Mouse (Mus musculus) lung, postnatal 36 days (tissue): ENCODE measurements around the gene Nkain4.

Source experiments
- DNase-seq: peaks from one replicate; pipeline ENCODE4 v3.0.0; 2022; ENCODE audit warnings: mixed read lengths

Gene Nkain4

DNA sequence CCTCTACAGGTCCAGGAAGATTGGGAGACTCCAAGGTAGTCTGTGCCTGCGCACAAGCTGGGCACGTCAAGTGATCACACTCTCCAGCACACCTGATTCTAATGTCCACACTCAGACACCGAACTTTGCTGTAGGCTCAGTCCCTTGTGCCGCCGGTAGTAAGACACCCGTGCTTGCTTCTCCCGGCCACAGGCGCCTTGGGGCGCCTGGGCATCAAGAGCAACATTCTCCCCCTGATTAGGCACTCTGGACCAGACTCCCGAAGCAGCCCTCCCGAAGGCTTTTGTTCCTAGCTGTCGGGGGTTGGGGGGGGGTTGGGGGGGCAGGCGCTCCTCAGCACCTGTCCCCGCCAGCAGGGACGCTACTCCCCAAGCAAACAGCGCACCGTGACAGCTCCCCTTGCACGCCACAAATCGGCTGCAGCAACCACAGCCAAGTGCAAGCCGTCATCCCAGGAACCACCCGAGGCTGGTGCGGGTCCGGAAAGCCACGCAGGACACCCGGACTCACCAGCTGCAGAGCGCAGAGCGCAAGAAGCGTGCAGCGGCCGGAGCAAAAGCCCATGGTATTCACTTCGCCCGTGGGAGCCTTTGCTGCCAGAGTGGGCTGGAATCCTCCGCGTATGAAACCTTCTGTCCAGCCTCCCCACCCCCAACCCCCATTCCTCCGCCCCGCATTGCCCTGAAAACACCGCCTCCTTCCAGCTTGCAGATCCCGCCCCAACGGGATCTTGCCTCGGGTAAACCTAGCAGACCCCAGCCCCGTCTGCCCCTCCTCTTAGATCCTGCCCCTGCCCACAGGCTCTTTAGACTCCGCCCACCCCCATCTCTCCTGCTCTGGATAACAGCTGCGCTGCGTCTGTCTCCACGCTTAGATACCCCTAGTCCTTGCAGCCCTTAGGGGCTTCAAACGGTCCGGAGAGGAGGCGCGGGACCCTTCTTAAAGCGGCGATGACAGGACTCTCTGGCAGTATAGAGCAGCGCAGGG is at the start of gene Nkain4:
Gene Nkain4 (minus strand): TSS at position 639 of the 987 bp plus-strand sequence.
- peak; percentile 62 for DNase-seq

DNA sequence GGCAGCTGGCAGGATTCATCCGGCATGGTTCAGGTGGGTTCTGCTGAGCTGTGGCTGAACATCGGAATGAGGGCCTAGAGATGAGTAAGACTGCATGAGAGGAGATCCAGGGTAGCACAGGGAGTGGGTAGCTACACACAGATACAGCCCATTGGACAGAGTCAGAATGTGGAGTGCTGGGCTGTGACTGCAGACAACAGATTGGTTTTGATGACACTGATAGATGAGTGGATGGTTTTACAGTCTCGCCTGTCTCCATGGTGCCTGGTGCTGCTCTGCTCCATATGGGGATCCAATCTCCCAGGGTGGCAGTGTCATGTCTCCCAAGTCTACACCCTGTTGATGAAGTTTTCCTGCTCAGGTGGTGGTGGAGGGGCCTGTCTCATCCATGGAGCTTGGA is 42.4 kb upstream of the Nkain4 start:
- DNase-seq: no peak

DNA sequence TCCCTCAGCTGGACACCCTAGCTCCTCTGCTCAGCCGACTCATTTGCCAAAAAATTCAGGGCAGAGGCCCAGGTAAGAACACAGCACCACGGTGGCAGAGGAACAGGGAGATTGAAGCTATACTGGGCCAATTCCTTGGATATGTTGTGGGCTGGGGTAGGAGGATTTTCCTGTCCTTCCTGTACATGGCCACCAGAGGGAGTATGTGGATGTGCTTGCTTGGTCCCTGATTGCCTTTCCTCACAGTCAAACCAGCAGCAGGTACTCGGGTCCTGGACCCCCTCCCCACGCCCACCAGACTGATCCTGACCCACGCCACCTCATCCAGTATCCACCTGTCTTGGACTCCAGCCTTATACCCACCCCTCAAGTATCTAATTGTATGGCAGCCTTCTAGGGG is 41.9 kb upstream of the Nkain4 start:
- DNase-seq: peak; percentile 36

DNA sequence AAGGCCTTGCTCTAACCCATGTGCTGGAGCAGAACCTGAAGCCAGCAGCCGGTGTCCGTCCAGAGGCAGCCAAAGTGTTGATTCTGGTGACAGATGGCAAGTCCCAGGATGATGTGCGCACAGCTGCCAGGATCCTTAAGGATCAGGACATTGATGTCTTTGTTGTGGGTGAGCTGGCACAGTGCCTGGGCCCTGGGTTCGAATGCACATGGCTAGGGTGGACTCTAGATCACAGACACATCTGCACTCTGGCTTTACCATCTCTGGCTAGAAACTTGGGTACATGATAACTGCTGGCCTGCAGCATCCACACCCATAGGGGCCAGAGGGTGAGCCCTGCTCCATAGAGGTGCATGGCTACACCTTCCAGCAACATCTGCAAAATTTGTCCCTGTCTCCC is 41.0 kb upstream of the Nkain4 start:
- DNase-seq: no peak

DNA sequence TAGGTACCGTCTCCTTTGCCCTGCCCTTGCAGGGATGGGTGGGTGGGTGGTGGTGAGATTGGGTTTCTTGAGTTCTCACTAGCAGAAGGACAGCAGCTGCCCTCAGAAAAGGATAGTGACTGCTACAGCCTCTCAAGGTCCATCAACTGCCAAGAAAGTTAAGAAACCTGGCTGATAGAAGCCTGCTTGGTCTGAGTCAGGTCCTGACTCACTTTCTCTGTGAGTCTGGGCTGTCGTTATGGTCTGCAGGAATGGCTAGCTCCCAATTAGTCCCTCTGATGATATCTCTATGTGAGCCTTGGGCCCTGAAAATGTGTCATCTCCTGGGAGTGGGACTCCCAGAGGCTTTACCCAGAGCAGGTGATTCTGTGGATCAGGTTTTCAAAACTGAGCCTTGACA is 39.9 kb upstream of the Nkain4 start:
- no peak for DNase-seq

DNA sequence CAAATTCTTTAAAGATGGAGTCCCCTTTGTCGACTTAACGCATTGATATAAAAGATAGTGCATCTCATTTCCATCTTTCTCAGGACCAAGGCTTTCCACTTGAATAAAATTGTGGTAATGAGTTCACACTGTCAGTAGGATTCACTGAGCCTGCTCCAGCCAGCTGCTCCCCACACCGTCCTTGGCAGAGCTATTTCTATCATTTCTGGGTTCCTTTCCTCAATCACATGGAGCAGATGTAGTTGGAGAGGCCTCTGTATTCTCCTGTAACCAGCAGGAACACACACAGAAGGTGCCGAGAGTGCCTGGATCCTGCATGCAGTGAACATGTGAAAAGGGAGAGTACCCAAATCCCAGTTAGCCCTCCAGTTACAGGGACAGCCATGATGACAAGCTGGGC is 35.8 kb upstream of the Nkain4 start:
- DNase-seq: no peak

DNA sequence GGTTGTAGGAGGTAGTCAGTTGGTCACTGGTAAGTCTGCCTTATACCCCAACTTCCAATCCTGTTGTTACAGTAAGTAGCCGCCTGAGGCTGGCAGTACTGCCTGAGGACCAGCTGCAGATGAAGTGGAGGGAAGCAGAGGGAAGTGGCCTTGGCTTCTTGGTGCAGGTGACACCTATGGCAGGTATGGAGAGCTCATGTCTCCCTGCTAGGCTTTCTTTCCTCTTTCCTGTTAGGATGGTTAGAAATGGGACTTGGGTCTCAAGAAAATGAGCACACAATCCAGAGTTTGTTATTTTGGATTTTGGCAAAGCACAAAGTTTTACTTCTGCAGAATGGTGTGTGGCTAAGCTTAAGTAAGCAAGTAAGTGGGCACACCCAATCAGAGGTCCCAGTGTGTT is 34.4 kb upstream of the Nkain4 start:
- DNase-seq: no peak

DNA sequence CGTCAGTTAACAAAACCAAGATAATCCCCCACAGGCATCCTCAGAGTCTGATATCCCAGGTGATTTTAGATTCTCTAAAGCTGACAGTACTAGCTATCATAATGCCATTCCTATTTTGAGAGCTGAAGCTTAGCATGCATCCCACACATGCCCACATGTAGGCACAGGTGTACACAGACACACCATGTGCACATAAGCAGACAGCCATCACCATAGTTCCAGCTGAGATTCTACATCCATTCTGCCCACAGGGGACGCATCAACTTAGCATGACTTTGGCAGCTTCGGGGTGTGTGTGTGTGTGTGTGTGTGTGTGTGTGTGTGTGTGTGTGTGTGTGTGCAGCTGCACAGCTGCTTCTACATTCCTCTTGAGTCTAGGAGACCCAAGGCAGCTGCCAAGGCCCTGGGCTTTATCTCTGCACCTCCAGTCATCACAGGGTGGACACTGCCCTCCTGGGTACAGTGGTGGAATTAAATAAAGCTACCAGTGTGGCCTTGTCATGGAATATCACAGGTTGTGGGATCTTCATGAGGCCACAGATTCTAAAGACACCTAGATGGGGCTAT is 33.9 kb upstream of the Nkain4 start:
- no peak for DNase-seq

DNA sequence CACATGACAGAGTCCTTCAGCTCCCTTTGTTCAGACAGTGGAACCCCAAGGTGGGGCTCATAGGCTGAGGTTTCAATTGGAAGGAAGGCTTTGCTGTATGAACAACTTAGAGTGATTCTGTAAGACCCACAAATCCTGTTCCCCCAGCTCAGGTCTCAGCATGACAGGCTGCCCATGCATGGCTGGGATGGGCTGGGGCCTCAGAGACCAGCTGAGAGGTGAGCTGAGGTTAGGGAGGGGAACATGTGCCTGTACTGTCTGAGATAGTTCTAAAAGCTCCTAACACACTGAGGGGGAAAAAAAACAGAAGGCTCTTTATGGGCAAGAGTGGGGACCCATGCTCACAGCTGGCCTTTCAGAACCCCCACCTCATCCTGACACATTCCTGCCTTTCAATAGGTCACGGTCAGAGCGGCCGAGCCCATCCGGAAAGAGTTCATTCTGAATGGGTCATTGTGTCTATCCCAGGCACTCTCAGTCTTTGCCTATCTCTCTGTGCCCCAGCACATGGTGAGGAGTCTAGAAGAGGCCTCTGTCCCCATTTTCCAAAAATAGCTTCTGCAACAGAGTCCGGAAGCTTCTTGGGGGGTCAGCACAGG is 33.0 kb upstream of the Nkain4 start:
- DNase-seq: no peak

DNA sequence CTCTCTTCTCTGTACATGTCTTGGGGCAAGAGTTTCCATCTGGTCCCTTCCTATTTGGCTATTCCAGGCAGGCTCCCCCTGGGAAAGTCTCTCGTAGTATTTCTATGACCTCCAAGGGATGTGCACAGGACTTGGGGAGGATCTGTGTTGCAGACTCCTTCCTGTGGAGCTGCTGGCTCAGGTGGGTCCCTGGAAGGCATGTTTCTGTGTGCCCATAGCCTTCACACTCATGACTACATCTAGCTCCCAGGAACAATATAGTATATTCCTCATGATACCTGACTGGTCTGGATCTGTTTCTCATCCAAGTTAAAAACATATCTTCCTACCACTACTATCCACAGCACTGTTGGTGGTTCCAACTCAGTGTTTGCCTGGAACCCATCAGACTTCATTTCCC is 32.5 kb upstream of the Nkain4 start:
- no peak for DNase-seq

DNA sequence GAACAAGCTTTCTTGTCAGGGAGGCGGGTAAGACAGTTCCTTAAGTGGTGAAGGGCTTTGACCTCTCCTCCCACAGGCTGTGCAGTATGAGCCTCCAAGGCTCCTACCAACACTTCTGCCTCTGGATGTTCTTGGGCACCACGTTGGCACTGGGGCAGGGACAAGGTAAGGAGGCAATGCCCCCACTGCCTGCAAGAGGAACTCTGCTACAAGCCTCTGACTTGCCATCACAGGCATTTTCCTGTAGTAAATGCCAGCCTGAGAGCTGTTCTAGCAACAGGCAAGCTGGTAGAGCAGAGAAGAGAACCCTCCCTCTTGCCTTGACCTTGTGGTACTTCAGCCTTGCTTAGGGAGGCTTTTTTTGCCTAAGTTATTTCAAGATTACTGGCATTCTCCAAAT is 31.9 kb upstream of the Nkain4 start, which contains the start of gene Col20a1:
Gene Col20a1 (plus strand): TSS at position 87 of the 400 bp plus-strand sequence.
- no peak for DNase-seq

DNA sequence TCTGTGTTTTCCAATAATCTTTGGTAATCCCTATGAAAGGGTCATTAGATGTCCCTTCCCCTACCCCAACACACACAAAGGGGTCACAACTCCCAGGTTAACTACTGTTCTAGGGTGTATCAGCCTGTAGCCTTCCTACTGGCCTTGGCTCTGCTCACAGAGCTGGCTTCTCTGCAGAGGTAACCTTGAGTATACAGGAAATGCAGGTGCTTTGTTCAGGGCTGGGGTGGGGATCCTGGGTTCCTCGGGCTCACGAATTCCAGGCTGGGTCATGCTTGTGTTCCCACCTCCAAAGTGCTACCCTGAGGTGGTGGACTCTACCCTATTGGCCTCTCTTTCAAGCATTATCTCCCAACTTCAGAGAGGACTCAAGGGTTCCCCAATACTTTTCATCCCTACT is 31.1 kb upstream of the Nkain4 start:
- DNase-seq: no peak

DNA sequence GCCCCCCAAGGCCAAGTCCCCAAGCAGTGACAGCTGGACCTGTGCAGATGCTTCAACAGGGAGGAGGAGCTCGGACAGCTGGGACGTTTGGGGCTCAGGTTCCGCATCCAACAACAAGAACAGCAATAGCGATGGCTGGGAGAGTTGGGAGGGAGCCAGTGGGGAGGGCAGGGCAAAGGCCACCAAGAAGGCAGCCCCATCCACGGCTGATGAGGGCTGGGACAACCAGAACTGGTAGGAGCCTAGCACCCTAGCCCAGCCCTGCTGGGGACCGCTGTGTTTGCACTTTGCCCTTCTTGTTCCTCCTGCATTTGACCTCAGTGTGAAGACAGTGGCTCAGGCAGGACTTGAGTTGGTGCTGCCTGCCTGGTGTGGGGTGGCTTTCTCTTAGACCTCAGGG is 26.6 kb upstream of the Nkain4 start:
- no peak for DNase-seq

DNA sequence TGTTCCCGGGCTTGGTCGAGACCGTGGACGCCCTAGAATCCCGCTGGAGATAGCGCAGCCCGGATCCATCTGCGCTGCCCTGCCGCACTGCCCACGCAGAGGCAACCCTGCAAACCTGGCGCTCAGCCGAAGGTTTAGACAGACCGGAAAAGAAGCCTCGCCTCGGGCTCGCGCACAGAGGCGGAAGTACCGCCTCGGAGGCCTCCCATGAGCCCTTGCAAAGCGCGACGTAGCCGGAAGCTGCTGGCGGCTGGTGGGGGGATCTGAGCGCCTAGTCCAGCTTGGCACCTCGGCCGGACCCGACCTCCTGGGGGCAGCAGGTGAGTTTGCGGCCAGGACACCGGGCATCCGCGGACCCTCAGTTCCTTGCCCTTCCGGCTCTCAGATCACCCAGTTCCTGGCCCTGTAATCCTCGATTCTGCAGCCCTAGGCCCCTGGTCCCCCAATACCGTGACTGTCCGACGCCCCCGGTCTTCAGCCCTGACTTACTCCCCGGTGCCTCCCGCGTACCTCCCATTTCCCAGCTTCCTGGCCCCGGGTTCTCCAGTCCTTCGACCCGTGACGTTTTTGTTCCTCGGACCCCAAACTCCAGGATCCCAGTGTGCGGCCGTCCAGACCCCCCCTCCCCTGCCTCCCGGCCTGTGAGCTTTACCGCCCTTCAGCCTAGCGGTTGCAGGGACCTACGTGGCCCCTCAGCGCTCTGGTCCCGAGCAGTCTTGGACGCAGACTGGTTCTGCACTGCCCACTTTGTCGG is 12.7 kb upstream of the Nkain4 start, which contains the start of gene Arfgap1:
Gene Arfgap1 (plus strand): TSS at position 216 of the 754 bp plus-strand sequence.
- peak; percentile 95 for DNase-seq

DNA sequence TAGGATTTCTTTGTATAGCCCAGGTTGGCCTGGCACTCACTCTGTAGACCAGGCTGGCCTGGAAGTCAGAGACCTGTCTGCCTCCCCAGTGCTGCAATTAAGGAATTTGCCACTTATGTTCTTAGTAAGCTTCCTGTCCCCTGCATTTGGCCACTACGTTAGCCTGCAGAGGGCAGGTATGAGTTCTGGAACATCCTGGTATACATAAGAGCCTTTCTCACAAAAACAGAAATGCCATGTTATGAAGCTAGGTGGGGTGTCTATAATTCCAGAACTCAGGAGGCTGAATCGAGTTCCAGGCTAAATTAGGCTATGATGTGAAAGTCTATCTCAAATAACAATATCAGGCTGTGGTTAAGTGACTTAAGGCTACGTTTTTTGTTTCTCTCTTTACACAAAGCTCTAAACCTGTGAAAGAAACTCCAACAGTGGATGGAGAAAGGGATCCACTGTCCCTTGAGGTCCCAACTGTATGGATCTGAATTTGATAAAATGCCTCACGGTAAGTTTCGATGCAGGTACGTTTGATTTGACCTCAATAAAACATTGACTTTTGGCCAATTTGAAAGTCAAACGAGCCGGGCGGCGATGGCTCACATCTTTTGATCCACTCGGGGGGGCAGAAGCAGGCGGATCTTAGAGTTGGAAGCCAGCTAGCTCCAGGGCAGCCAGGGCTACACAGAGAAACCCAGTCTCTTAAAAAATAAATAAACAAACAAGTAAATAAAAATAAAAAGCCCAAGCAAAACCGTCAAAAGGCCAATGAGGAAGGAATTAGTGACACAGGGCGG is 11.8 kb upstream of the Nkain4 start:
- peak; percentile 39 for DNase-seq

DNA sequence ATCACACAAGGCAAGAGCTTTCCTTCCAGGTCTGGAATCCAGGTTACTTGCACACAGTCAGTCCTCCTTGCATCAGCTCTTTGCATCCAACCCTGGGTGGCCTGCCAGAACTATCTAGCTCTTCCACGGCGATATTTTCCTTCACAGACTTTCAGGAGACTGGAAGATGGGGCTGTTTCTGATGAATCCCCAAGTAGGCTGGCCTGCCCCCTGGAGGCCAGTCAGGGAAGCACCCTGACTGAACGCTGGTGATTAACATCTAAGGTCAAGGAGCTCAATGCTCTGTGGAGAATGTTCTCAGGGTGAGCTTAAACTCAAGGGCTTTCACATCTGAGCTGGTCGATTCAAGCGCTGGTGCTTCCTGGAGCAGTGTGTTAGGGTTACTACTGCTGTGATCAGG is 9.5 kb upstream of the Nkain4 start:
- peak; percentile 86 for DNase-seq

DNA sequence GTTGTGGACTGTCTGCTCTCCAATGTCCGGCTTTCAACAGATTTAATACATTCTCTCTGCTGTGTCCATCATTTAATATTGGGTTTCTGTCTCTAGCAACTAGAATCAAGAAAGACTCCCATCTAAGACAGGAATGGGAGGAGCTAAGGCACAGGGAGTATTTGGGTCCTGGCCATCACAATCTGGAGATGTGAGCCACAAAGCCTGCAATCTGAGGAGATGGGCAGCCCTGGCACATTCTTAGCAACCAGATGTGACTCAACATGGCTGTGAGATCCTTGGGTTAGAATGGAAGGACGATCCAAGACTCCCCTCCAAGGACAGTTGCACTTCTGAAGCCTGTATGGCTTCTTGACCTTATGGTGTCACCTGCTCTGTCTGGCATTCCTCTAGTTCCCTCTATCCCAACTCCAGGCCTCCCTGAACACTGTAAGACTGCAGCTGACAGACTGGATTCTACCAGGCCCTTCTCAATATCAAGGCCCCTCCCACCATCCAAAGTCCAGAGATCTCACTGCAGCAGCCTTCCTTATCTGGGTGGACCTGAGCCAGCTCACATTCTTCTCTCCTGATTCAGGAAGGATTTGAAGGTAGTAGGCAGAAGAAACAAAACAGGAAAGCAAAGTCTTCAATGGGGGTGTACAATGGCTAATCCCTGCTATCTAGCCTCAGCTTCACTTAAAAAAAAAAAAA is 8.3 kb upstream of the Nkain4 start:
- DNase-seq: peak; percentile 50

DNA sequence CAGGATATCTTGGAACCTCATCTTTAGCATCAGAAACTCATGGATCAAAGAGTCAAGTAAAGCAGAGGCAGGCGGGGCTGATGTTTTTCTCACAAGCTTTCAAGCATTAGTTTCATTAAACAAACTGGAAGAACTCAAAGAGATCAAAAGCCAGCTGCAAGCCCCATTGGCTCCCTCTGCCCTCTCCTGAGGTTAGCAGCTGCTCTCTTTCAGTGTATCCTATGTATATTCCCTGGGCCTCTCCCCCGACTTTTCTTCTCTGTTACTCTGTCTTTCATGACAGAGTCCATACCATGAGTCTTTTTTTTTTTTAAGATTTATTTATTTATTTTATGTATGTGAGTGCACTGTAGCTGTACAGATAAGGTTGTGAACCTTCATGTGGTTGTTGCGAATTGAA is 5.7 kb upstream of the Nkain4 start:
- DNase-seq: peak; percentile 29

DNA sequence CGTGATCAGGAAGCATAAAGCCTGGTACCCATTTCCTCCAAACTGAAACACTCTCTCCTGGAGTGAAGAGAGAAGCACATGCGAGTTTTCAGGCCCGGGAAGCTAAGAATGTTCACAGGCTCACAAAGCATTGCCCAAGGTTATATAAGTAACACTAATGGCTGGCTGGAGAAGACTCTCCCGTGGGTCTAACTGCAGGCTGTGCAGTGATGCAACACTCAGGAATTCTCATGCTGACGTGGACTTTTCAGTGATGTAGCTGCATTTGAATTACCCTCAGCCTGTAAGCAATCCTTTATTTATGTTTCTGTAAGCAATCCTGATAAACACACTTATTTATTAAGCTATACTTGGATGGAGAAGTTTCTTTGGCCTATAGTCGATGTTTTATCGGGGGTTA is 5.1 kb upstream of the Nkain4 start:
- DNase-seq: no peak

DNA sequence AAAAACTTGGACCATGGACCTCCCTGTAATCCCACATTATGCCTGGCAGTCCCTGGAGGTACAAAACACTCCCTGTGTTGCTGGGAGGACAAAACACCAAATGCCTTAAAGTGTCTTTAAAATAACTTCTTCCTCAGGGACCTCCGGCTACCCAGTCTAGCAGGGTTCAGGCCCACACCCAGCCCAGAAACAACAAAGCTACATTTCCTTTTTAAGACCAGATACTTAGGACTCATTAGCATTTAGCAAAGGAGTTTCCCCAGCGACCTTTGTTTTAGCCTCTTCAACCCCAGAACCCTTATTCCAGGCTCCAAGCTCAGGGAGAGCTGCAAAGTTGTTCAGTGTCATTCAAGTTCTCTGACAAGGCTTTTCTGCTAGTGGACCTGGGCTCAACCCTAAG is 861 bp downstream of the Nkain4 start:
- no peak for DNase-seq

DNA sequence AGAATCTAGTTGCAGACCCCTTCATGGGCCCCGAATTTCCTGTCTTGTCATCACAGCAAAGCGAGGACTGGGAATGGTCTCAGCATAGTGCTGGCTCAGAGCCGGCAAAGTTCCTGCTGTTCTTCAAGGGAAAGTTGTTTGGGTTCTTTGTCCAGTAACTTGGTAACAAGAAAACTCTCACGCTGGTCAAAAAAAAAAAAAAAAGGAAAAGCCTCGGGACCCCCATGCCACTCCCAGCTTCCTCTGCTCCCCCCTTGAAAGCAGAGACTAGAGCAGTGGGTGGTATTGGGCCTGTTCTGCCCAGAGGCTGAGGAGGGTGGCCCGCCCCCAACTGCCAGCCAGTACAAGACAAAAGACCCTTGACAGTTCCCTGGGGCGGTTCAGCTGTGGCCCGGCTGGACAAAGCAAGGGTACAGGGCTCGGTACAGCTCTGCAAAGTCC is 1.7 kb downstream of the Nkain4 start:
- DNase-seq: no peak
